Mouse (Mus musculus): Measurements from ENCODE around the gene Pde2a. TPM values are rescaled to one million over a fixed set of nuclear protein-coding genes. Genes with fewer than 3 reads are reported as not detected.
"Not testable (repeated sequence)": the region's sequence is repeated elsewhere in the genome, so short reads cannot be mapped to it uniquely, and the experiment has no call there.

The Pde2a gene
- polyA plus RNA-seq, 1 experiment from 2014 or later, result 25.9 TPM

GRCm38 (mm10) chr7:101559393-101559792 is 137.9 kb downstream of the Pde2a start:
- H3K36me3 ChIP-seq (replicated peaks; ENCODE audit: control insufficient read depth, insufficient read depth); H3K4me3 ChIP-seq (replicated peaks; ENCODE audit: low read length); H3K27me3 ChIP-seq (ENCODE audit: control insufficient read depth, insufficient read depth, low read length); H3K9me3 ChIP-seq (ENCODE audit: control insufficient read depth, low read length); DNase-seq (ENCODE audit: low spot score); H3K4me1 ChIP-seq (replicated peaks; ENCODE audit: control insufficient read depth, insufficient read depth, low read length); H3K9ac ChIP-seq; H3K27ac ChIP-seq; H3K4me2 ChIP-seq (replicated peaks); ATAC-seq (ENCODE audit: low FRiP score): not testable (repeated sequence)
- 80% methylated on average over 5 of the region's 5 CpGs for WGBS

MicroRNAs encoded within 50 kb of the gene (microRNA counts, 519-probe panel; counts per million panel counts)
- microRNA mmu-miR-139-3p (not detected), microRNA mmu-miR-139-5p (not detected)

Small RNA genes lying within 50 kb of the gene (microRNA-seq; reads per million reads assigned to microRNA genes)
- 3,332 reads per million, percentile 87 among the genes with 10 or more reads in this experiment for gene Mir139

Other genes starting within 250 kb of the Pde2a start
- gene Atg16l2, start 119.4 kb upstream of the Pde2a start, polyA plus RNA-seq (2014; fragmentation: Nextera tagmentation; extraction: Ambion mirVana), result 19.3 and 21.3 TPM in 2 replicates
- gene Stard10, start 104.6 kb upstream of the Pde2a start, polyA plus RNA-seq (2014; fragmentation: Nextera tagmentation; extraction: Ambion mirVana), result 12.7 and 14.3 TPM in 2 replicates
- 11.3 and 11.5 TPM in 2 replicates for gene Arap1, start 73.6 kb upstream of the Pde2a start, polyA plus RNA-seq (2014; fragmentation: Nextera tagmentation; extraction: Ambion mirVana)
- gene Gm45837, start 10.8 kb upstream of the Pde2a start, polyA plus RNA-seq (2014; fragmentation: Nextera tagmentation; extraction: Ambion mirVana), result 1.3 TPM in 1 of 2 replicates, not detected in the other
- gene Art2b, start 163.9 kb downstream of the Pde2a start, polyA plus RNA-seq (2014; fragmentation: Nextera tagmentation; extraction: Ambion mirVana), result not detected in 2 replicates
- gene Clpb, start 241.9 kb downstream of the Pde2a start, polyA plus RNA-seq (2014; fragmentation: Nextera tagmentation; extraction: Ambion mirVana), result 33.0 and 39.8 TPM in 2 replicates